Mouse (Mus musculus): Measurements from ENCODE around the gene Utp20.

The Utp20 gene

GRCm38 (mm10) chr10:88716986-88717755, 109.4 kb downstream of the Utp20 start:
- no peak for DNase-seq (ENCODE audit: low read depth)

GRCm38 (mm10) chr10:88715621-88716020, 111.0 kb downstream of the Utp20 start:
- DNase-seq (ENCODE audit: low read depth) = no peak

- no peak for DNase-seq (ENCODE audit: low read depth)
Measured at GRCm38 (mm10) chr10:88714744-88715143, 111.9 kb downstream of the Utp20 start.

GRCm38 (mm10) chr10:88712359-88712758, 114.2 kb downstream of the Utp20 start:
- DNase-seq (ENCODE audit: low read depth) = no peak

- no peak for DNase-seq (ENCODE audit: low read depth)
Measured at GRCm38 (mm10) chr10:88708671-88709523, 117.7 kb downstream of the Utp20 start.

GRCm38 (mm10) chr10:88700938-88701337, 125.7 kb downstream of the Utp20 start:
- DNase-seq (ENCODE audit: low read depth) = no peak
